Mouse (Mus musculus): Measurements from ENCODE around the gene Paxbp1. TPM values are rescaled to one million over a fixed set of nuclear protein-coding genes. Genes with fewer than 3 reads are reported as not detected.
"Not testable (repeated sequence)": the region's sequence is repeated elsewhere in the genome, so short reads cannot be mapped to it uniquely, and the experiment has no call there.

Paxbp1 gene
- polyA plus RNA-seq (2016; fragmentation: Nextera tagmentation; extraction: Ambion mirVana): 54.4 and 58.3 TPM in 2 replicates

DNA sequence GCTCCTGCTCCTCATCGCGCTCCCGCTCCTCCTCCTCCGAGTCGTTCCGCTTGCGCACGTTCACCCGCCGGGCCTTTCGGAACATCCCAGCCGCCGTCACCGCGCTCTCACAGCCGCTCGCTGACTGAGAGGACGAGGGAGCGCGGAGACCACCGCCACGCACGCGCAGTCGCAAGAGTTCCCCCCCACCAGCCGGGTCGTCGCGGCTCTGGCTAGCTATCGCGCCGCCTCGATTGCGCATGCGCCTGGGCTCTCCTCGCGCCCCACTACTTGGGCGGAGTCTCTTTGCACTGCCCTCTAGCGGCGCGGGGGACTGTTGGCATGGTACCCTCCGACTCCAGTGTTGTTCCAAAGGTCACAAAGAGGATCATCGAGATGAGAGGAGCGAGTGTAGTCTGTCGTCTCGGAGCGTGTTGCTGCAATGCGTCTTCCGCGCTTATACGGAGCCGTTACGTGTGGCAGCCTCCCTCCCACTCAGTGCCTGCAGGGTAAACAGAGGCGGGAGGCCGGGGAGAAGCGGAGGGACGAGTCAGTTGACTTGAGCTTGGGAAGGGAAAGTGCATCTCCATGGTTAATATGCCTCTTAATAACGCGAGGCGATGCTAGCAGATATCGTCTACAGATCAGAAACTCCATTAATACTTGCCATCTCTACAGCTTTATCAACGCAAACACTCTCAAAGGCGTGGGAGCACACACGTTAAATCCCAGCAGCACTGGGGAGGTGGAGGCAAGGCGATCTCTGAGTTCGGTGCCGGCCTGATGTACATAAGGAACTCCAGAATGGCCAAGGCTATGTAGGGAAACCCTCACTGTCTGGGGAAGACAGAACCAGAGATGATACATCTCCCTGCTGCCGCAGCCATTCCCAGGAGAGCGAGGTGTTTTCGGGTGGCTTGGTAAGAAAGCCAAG is at the start of gene Paxbp1:
Paxbp1 (minus strand) TSS at position 274 of the 913 bp plus-strand sequence.
- no peaks in the 10 kb centered on the region; the same call in 1 of the 2 replicates for H3K27me3 ChIP-seq (ENCODE audit: insufficient read depth, poor library complexity, severe bottlenecking)
- H3K4me1 ChIP-seq (replicated peaks): peaks cover 19% of the 10 kb centered on the region
- peaks cover 25% of the 10 kb centered on the region for H3K36me3 ChIP-seq
- H3K4me3 ChIP-seq: peak within 1 kb of the TSS; percentile 99
- H3K27ac ChIP-seq: peak within 1 kb of the TSS; percentile 97
- 2% methylated on average over 70 of the region's 70 CpGs for WGBS
- no peaks in the 10 kb centered on the region for H3K9me3 ChIP-seq
- peak; percentile 100 for DNase-seq (ENCODE audit: low spot score)

DNA sequence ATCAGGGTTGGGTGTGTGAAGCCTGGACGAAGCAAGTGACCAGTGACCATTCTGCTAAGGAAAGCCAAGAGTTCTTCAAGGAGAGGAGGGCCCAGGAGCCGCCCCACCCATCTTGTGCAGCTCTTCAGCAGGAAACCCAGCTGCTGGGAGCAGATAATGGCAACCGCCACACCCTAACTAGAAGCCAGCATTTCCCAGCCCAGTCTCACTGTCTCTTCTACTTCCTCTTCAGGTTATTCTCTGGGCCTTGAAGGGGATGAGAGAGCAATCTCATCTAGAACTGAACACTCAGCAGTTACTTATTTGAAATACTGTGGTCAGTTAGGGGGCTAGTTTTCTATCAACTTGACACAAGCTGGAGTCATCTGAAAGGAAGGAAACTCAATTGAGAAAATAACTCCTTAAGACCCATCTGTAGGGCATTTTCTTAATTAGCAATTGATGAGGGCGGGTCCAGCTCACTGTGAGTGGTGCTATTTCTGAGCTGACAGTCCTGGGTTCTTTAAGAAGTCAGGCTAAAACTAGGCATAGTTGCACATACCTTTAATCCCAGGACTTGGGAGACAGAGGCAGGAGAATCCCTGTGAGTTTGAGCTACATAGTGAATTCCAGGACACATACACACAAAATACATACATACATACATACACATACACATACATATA is 42.4 kb upstream of the Paxbp1 start:
- Histone ChIP-seq H3K27ac (no peak overlapping the region), H3K4me1 (replicated peaks) (no peaks in the 10 kb centered on the region), H3K4me3 (no peak overlapping the region), H3K9me3 (no peaks in the 10 kb centered on the region), H3K36me3 (no peaks in the 10 kb centered on the region), H3K27me3 (ENCODE audit: insufficient read depth, poor library complexity, severe bottlenecking) (peaks cover 36% of the 10 kb centered on the region)
- 69% methylated on average over 4 of the region's 4 CpGs for WGBS
- no peak for DNase-seq (ENCODE audit: low spot score)

DNA sequence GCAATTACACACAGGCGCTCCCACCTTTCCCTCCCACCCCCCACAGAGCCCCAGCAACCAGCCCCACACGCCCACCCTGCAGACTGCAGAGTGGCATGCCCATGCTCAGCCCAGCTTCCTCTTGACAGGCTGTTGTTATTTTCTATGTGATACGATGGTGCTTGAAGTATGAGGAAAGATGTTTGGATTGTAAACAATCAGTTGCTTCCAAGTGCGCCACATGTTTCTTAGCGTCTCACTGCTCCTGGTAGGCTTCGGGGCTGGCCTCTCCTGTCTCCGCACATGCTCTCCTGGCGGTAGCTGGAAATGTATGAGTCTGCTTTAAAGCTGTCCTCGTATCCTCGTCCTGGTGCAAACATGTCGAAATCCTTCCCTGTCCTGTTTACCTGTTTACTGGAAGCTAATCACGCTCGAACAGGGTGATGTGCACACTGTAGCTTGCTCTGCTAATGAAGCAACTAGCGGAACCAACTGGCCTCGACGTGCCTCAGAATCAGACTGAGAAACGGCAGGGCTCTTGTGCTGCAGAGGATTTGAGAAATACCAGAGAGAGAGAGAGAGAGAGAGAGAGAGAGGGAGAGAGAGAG is 41.0 kb upstream of the Paxbp1 start:
- H3K36me3 ChIP-seq: no peaks in the 10 kb centered on the region
- no peak overlapping the region for H3K4me3 ChIP-seq
- no peaks in the 10 kb centered on the region for H3K9me3 ChIP-seq
- DNase-seq (ENCODE audit: low spot score): no peak
- H3K27me3 ChIP-seq (ENCODE audit: insufficient read depth, poor library complexity, severe bottlenecking): peaks cover 44% of the 10 kb centered on the region
- 66% methylated on average over 17 of the region's 17 CpGs for WGBS
- H3K4me1 ChIP-seq (replicated peaks): no peaks in the 10 kb centered on the region
- H3K27ac ChIP-seq: no peak overlapping the region

DNA sequence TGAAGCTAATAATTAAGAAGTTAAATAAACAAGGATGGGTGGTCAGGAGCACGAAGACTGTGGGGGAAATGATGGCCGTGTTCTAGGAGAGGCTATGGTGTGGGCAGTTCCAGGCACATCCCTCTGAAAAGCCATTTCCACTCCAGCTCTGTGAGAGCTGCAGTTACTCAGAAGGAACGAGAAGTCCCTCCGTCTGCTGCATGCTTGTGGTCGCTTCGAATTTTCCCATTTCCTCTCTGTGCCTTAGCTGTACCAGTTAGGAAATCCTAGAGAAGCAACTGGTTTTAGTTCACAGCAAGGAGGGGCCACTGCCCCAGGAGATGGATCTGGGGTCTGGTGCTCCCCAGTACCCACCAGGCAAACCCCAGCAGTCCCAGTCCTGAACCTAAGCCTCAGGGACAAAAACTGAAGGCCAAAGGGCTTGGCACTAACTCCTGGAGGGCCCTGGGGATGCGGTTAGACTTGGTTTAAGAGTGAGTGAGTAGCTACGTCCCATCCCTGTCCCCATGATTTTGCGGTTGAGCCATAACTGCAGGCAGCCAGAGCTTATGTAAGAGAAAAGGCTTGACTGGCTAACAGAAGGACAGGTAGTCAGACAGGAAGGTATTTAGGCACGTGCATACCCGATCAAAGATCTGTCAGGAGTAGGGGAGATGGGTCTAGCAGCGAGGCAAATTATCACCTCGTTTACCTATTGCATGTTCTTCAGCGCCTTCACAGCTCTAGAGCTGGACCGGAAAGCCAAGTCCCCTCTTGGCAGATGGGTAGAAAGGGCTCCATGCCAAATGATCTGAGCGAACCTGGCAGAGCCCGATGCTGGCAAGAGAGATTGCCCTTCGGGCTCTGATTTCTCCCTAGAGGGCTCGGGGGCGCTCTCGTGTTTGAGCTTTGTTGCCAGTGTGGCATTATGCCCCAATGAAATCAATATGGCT is 40.2 kb upstream of the Paxbp1 start:
- Histone ChIP-seq H3K27ac (no peak overlapping the region), H3K4me1 (replicated peaks) (no peaks in the 10 kb centered on the region), H3K4me3 (no peak overlapping the region), H3K27me3 (ENCODE audit: insufficient read depth, poor library complexity, severe bottlenecking) (peaks cover 44% of the 10 kb centered on the region), H3K9me3 (no peaks in the 10 kb centered on the region), H3K36me3 (no peaks in the 10 kb centered on the region)
- DNase-seq (ENCODE audit: low spot score): no peak
- 88% methylated on average over 21 of the region's 21 CpGs for WGBS

DNA sequence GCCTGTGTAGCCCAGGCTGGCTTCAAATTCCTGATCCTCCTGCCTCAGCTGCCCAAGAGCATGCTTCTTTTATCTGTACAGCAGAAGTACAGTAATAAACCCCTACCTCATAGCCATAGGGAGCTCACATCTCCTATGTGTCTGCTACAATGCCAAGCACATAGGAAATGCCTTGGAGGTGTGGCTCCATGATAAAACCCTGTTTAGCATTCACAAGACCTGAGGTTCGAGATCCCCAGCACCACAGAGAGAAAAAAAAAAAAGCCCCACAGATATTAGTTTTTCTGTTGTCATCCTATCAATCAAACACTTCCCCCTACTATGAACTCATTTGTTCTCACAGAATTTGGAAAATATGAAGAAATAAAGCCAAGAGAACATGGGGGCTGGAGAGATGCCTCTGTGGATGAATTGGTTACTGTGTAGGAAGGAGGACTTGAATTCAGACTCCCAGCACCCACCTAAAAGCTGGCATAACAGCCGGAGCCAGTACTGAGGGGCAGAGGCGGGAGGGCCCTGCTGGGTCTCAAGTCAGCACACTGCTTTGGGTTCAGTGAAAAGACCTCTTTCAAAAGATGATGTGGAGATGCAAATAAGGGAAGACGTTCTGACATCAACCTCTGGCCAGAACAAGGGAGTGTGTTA is 38.8 kb upstream of the Paxbp1 start:
- H3K27ac ChIP-seq: no peak overlapping the region
- no peak overlapping the region for H3K4me3 ChIP-seq
- WGBS: 70% methylated on average over 4 of the region's 4 CpGs
- H3K4me1 ChIP-seq (replicated peaks): no peaks in the 10 kb centered on the region
- peaks cover 39% of the 10 kb centered on the region for H3K27me3 ChIP-seq (ENCODE audit: insufficient read depth, poor library complexity, severe bottlenecking)
- no peak for DNase-seq (ENCODE audit: low spot score)
- peaks cover 2% of the 10 kb centered on the region; the same call in 1 of the 2 replicates for H3K9me3 ChIP-seq
- H3K36me3 ChIP-seq: no peaks in the 10 kb centered on the region

DNA sequence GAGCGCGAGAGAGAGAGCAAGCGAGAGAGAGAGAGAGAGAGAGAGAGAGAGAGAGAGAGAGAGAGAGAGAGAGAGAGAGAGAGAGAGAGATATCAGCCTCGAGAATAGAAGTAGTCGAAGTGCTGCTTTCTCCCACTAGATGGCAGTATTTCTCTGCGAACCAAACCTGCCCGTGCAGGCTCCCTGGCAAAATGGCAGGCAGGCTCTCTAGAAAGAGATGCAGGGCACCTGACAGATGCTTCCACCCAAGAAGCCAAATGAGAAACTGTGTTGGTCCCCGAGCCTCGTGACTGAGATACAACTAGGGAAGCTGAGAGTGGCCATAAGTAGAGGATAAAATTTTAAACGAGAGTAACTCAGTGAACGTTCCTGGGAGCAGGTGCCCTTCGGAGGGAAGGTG is 37.2 kb upstream of the Paxbp1 start:
- Histone ChIP-seq H3K4me3 (no peak overlapping the region), H3K27ac (no peak overlapping the region), H3K36me3 (no peaks in the 10 kb centered on the region), H3K9me3 (peaks cover 4% of the 10 kb centered on the region; the same call in 1 of the 2 replicates), H3K27me3 (ENCODE audit: insufficient read depth, poor library complexity, severe bottlenecking) (peaks cover 28% of the 10 kb centered on the region), H3K4me1 (replicated peaks) (no peaks in the 10 kb centered on the region)
- WGBS: 23% methylated on average over 11 of the region's 12 CpGs
- DNase-seq (ENCODE audit: low spot score): peak; percentile 54

DNA sequence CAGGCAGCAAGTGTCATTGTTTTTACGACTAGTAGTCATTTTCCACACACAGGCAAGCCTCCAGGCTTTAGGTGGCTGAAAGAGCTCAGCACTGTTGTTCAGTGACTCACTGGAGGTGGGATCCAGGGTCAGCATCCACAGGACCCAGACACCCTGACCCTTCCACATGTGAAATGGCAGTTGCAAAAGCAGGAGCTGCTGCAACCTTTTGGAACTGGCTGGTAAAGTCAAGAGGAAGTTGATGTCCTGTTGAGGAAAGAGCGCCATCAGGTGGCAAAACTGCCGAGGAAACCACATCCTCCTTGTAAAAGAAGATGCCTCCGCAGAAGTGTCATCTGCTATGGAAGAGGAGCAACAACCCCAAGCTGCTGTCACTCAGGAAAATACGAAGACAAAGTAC is 31.8 kb upstream of the Paxbp1 start:
- no peak for DNase-seq (ENCODE audit: low spot score)
- Histone ChIP-seq H3K9me3 (peaks cover 4% of the 10 kb centered on the region; the same call in 1 of the 2 replicates), H3K36me3 (no peaks in the 10 kb centered on the region), H3K27ac (no peak overlapping the region), H3K4me3 (no peak overlapping the region), H3K4me1 (replicated peaks) (peaks cover 2% of the 10 kb centered on the region; the same call in 1 of the 2 replicates), H3K27me3 (ENCODE audit: insufficient read depth, poor library complexity, severe bottlenecking) (peaks cover 13% of the 10 kb centered on the region)
- 80% methylated on average over 5 of the region's 5 CpGs for WGBS

DNA sequence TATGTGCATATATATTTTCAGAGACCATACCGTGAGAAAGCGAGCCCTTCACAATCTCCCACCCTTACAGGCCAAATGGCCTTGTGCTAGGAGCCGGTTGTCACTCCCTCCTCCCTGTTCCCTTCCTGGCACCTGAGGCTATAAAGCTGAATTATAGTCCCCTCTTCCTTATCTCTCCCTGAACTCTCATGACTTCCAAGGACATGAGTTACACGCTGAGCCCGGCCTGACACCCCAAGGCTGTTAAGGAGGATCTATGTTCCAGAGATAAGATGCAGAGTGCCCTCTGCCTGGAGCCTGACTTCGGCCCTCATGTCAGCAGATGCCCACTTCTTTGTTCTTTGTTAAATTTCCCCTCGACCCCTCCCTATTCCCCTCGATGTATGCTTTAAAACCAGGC is 31.1 kb upstream of the Paxbp1 start:
- not testable (repeated sequence) for H3K4me3 ChIP-seq; H3K36me3 ChIP-seq; H3K4me1 ChIP-seq (replicated peaks); H3K9me3 ChIP-seq; DNase-seq (ENCODE audit: low spot score); H3K27ac ChIP-seq
- 89% methylated on average over 8 of the region's 8 CpGs for WGBS
- H3K27me3 ChIP-seq (ENCODE audit: insufficient read depth, poor library complexity, severe bottlenecking): peaks cover 14% of the 10 kb centered on the region

DNA sequence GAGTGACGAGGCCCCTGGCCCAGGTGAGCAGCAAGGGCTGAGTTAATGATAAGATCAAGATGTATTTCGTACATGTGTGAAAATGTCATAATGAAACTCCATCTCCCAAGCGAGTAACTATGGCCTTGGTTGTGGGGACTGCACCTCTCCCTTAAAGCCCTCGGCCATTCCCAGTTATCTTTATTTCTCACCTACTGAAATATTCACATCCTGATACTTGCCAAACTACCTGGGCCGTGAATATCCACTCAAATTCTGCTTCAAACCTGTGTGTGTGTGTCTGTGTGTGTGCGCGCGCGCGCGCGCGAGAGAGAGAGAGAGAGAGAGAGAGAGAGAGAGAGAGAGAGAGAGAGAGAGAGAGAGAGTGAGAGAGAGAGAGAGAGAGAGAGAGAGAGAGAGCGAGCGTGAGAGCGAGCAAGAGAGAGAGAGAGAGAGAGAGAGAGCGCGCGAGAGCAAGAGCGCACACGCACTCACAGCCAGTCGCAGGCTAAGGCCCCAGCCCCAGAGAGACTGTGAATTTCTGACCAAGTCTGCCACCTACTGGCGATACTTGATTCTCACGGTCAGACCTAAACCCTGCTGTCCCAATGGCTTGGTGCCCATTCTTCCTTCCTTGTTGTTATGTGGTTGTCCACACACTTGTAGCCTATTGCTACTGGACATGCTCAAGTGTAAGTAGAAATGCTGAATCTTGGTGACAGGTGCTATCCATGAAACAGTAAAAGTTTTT is 29.0 kb upstream of the Paxbp1 start:
- H3K27me3 ChIP-seq (ENCODE audit: insufficient read depth, poor library complexity, severe bottlenecking): peaks cover 15% of the 10 kb centered on the region
- WGBS: 46% methylated on average over 23 of the region's 24 CpGs
- peaks cover 12% of the 10 kb centered on the region for H3K4me1 ChIP-seq (replicated peaks)
- peak overlapping the region; percentile 29; the same call in 1 of the 2 replicates for H3K4me3 ChIP-seq
- H3K27ac ChIP-seq: no peak overlapping the region
- DNase-seq (ENCODE audit: low spot score): peak; percentile 86
- H3K9me3 ChIP-seq: peaks cover 4% of the 10 kb centered on the region; the same call in 1 of the 2 replicates
- H3K36me3 ChIP-seq: no peaks in the 10 kb centered on the region

DNA sequence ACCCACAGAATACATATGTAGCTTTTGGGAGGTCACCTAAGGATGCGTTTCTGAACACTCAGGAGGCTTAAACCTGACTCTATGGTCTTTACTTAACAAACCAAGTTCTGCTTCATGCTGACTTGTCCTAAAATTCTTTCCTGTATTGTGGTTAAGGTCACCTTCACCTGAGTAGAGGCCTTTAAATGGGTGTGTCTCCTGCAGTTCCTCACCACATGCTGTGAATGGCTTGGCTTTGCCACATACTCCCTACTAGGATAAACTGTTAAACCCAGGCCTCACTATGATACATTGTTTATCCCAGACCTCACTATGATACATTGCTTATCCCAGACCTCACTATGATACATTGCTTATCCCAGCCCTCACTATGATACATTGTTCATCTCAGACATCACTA is 27.9 kb upstream of the Paxbp1 start:
- DNase-seq (ENCODE audit: low spot score): no peak
- peaks cover 12% of the 10 kb centered on the region for H3K4me1 ChIP-seq (replicated peaks)
- 94% methylated on average over 1 of the region's 1 CpGs for WGBS
- H3K36me3 ChIP-seq: no peaks in the 10 kb centered on the region
- no peak overlapping the region for H3K27ac ChIP-seq
- no peak overlapping the region for H3K4me3 ChIP-seq
- peaks cover 15% of the 10 kb centered on the region for H3K27me3 ChIP-seq (ENCODE audit: insufficient read depth, poor library complexity, severe bottlenecking)
- no peaks in the 10 kb centered on the region for H3K9me3 ChIP-seq

DNA sequence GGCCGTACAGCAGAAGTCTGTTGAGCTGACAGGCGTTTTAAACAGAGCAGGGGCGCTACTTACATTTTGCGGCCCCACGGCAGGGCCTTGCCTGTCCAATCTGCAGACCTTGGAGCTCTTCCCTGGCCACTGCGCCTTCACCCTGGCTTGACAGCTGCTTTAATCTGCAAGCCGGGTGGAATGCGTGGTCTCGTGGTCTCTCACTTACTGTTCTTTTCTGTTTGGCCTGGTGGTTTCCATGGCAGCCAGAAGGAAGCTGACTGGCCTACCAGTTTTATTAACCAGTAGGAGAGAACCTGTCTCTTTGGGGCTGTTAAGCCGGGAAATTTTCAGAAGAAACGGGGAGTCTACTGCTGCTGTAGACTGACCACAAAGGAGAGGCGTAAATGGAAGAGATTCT is 24.6 kb upstream of the Paxbp1 start:
- Histone ChIP-seq H3K4me1 (replicated peaks) (peaks cover 12% of the 10 kb centered on the region), H3K36me3 (no peaks in the 10 kb centered on the region), H3K27ac (no peak overlapping the region), H3K27me3 (ENCODE audit: insufficient read depth, poor library complexity, severe bottlenecking) (peaks cover 20% of the 10 kb centered on the region), H3K4me3 (peak overlapping the region; percentile 16; the same call in 1 of the 2 replicates), H3K9me3 (no peaks in the 10 kb centered on the region)
- DNase-seq (ENCODE audit: low spot score): peak; percentile 61
- 35% methylated on average over 12 of the region's 12 CpGs for WGBS

Measured in hindbrain, embryonic 10.5 days (tissue).